20 mouse cellular contexts compared by ENCODE assay signal in genomic region chr12:93705956-93706355, GRCm38 (mm10).
A peak's percentile ranks its signal among the peaks of the same experiment; 100 is the strongest.
DNase-seq lines count a peak whose midpoint lies in the region; ATAC-seq lines count a peak whose summit lies in the region.
"Had no signal": no experiment of that assay in that cellular context is flagged by ENCODE, and none has a peak within 500 bp of the region (broad histone marks: within the 10 kb centered on the region; RNA-seq: fewer than 3 reads in every experiment).

No protein-coding gene starts in this region.

- no peaks in the 10 kb centered on the region for H3K36me3 ChIP-seq in hindbrain, embryonic 14.5 days (replicated peaks; ENCODE audit: control insufficient read depth, insufficient read depth)
- H3K36me3 ChIP-seq: embryonic facial prominence, embryonic 12.5 days; forebrain, embryonic 15.5 days; G1E; heart, embryonic 13.5 days had no signal

- WGBS in hindbrain, embryonic 14.5 days = 80% methylated on average over 1 of the region's 1 CpGs

- no peaks in the 10 kb centered on the region for H3K9me3 ChIP-seq in hindbrain, embryonic 14.5 days (ENCODE audit: control insufficient read depth, low read length)
- H3K9me3 ChIP-seq: embryonic facial prominence, embryonic 12.5 days; forebrain, embryonic 15.5 days; G1E; heart, embryonic 13.5 days had no signal

- ATAC-seq in hindbrain, embryonic 14.5 days (ENCODE audit: low FRiP score) = no peak
- ATAC-seq: CD4-positive, CD25-positive, alpha-beta regulatory T cell, adult 4 months; forebrain, embryonic 15.5 days; hindbrain, embryonic 16.5 days; inflammation-experienced regulatory T-cells, adult 6 months; intestine, postnatal 0 days had no signal

- H3K4me2 ChIP-seq in hindbrain, embryonic 14.5 days (replicated peaks) = no peak overlapping the region
- H3K4me2 ChIP-seq: embryonic facial prominence, embryonic 12.5 days; forebrain, embryonic 15.5 days; heart, embryonic 13.5 days had no signal

- no peaks in the 10 kb centered on the region for H3K27me3 ChIP-seq in hindbrain, embryonic 14.5 days (ENCODE audit: control insufficient read depth, insufficient read depth, low read length)
- H3K27me3 ChIP-seq: embryonic facial prominence, embryonic 12.5 days; forebrain, embryonic 15.5 days; heart, embryonic 13.5 days had no signal

- H3K4me3 ChIP-seq in hindbrain, embryonic 14.5 days (replicated peaks; ENCODE audit: low read length) = no peak overlapping the region
- H3K4me3 ChIP-seq: embryonic facial prominence, embryonic 12.5 days; forebrain, embryonic 15.5 days; heart, embryonic 13.5 days had no signal

- H3K4me1 ChIP-seq in hindbrain, embryonic 14.5 days (replicated peaks; ENCODE audit: control insufficient read depth, insufficient read depth, low read length) = no peaks in the 10 kb centered on the region
- H3K4me1 ChIP-seq: embryonic facial prominence, embryonic 12.5 days; forebrain, embryonic 15.5 days; heart, embryonic 13.5 days had no signal

- H3K9ac ChIP-seq in hindbrain, embryonic 14.5 days = no peak overlapping the region
- H3K9ac ChIP-seq: embryonic facial prominence, embryonic 12.5 days; forebrain, embryonic 15.5 days; heart, embryonic 13.5 days had no signal

- peak; percentile 9 for DNase-seq in cerebellum, adult 11-12 months
- DNase-seq in cerebellum, adult 18-20 months = peak; percentile 6 to 12
- DNase-seq in cerebellum, adult 9-11 months = peak; percentile 9
- peak; percentile 2 to 15 for DNase-seq in cerebellum, postnatal 36 days
- no peak for DNase-seq in ovary, postnatal 14 days (ENCODE audit: low spot score)
- DNase-seq in hindbrain, embryonic 14.5 days (ENCODE audit: low spot score) = no peak
- DNase-seq: adrenal gland, adult 8-10 months; adrenal gland, postnatal 36 days; embryo, embryonic 11 days; gastrocnemius, postnatal 36 days; heart, adult 11 months; heart, postnatal 36 days had no signal

- H3K27ac ChIP-seq in hindbrain, embryonic 14.5 days = no peak overlapping the region
- H3K27ac ChIP-seq: embryonic facial prominence, embryonic 12.5 days; forebrain, embryonic 15.5 days; heart, embryonic 13.5 days had no signal

Comparison
In these comparisons a context has a peak if more than half of its experiments do, and no peak if none do; other contexts are left out.
1. DNase-seq: peak in cerebellum, adult 11-12 months (single experiment), cerebellum, adult 18-20 months (2 of 2), cerebellum, adult 9-11 months (single experiment) and cerebellum, postnatal 36 days (2 of 2); none in ovary, postnatal 14 days (single experiment) and hindbrain, embryonic 14.5 days (single experiment).